Mouse (Mus musculus) layer of hippocampus, adult 18-20 months (tissue): ENCODE results near the gene Poll. TPM values are rescaled to one million over a fixed set of nuclear protein-coding genes. Genes with fewer than 3 reads are reported as not detected.

Source experiments
- DNase-seq, 2 experiments: peaks; one replicate each; pipeline ENCODE4 v3.0.0; 2022; ENCODE audit warnings: low spot score in 2 of 2
- total RNA-seq, 2 experiments: library from RNA; stranded (reverse); gene quantifications; 2 replicates each; pipeline ENCODE4 v1.2.3; 2021

Gene Poll
- total RNA-seq, 2 experiments from 2014 or later = 9.5 to 11.1 TPM

DNA sequence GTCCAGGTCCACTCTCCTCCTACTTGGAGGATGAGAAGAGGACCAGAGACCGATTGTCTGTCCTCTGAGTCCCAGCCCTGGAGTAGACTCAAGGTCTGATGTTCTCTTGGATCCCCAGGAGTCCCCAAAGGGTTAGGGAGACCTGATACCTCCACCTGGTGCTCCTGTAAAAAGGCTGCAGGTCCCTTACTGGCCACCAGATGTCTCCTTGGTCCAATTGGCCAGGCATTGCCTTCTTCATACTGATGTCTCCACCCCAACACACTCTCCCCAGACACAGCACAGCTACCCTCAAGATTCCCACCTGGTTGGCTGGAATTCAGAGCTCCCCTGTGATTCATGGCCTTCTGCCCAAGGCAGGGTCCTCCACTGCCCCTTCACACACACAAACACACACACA, 22.8 kb downstream of the Poll start:
- DNase-seq = no peak

DNA sequence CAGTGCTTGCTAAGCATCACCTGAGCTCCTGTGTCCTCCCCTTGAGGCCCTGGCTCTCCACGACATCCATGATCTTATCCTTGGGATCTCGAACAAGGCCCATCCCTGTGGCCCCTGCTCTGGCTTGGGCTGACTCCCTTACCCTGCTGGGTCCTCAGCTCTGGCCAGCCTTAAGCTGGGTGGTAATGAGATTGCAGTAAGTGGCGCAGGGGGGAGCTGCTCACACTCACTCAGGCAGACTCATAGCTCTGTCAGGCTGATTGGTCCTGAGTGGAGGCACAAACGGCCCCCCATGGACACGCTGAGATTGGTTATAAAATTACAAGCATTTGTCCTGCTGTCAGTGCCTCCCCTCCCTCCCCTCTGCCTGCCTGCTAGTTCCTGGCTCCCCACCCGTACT, 24.4 kb downstream of the Poll start:
- no peak for DNase-seq

DNA sequence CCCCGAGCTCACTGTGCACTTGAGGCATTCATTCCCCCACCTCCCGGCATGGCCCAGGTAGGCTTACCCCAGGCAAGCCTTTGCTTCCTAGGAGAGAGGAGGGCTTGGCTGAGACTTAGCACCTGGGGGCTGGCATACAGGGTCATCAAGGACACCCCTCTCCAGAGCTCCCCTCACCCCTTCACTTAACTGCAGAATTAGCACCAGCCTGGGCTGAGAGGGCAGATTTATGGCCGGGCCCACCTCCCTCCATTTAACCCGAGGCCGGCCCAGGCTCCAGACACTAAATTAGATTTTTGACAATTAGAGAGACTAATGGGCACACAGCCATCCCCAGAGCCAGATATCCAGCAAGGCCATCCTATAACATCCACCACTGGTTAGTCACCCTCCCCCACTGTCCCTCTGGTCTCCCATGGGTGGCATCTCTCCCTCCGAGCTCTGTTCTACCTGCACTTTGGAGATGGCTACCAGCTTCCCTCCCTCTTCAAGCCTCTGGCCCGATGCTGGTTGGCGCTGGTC, 25.1 kb downstream of the Poll start:
- DNase-seq = no peak

DNA sequence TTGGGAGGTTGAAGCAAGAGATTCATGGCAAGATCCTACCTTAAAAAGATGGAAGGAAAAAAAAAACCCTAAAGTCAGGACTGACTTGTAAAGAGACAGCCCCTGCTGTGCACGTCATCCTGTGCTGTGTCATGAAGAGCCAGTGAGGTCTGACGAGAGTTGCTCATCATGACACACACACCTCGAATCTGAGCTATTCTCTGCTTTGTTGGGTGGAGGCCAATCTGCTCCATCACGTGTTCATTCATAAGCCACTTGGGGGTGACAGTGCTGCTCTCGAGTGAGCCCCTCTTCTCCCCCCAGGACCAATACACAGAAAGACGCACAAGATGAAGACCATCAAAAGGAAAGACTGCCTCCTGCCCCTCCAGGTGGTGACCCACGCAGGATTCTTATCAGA, 26.7 kb downstream of the Poll start:
- DNase-seq = no peak

DNA sequence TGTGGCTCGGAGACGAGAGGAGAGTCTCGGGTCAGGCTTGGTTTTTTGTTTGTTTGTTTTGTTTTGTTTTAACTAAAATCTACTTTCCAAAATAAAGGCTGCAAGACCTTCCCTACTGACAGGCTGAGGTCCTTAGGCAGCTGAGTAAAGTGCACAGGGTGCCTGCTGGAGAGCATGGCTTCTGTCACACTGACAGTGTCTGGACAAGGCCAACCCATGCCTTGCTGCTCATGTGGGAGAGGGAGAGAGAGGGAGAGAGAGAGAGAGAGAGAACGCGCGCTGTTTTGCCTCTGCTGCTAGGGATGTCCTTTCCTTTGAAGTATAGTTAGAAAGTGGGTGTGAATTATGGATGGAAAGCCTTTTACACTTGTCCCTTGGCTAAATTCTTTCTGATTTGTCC, 28.8 kb downstream of the Poll start:
- DNase-seq = no peak

DNA sequence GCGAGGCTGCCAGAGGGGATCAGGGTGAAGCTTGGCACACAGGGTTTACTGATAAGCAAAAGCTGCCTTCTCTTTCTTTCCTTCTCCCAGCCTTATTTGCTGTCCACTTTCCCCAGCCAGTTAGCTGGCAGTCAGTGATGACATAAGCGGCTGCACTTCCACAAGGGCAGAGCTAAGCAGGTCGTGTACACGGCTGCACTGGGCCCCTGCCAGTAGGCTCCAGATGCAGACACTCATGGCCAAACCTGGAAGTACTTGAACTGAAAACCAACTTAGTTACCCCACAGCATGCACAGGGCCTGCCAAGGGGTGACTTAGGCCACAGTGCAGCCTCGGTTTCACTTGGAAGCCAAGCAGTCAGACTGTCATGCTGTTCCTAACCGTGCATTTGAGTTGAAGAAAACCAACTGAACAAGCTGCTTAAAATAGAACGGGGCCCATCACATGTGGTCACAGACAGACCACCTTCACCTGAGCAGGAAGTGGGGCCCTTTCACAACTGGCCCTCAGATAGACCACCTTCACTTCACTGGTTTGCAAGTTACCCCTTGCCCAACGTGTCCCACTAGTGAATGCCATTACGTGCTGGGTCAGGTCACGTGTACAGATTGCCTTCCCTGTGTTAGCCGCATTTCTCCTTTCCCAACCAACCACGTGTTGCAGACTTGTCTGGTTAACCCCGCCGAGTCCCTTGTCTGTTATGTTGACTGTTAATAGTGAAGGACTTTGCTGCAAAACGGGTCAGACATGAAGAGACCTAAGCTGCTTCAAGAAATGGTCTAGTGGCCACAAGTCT, 29.9 kb downstream of the Poll start:
- DNase-seq = no peak

DNA sequence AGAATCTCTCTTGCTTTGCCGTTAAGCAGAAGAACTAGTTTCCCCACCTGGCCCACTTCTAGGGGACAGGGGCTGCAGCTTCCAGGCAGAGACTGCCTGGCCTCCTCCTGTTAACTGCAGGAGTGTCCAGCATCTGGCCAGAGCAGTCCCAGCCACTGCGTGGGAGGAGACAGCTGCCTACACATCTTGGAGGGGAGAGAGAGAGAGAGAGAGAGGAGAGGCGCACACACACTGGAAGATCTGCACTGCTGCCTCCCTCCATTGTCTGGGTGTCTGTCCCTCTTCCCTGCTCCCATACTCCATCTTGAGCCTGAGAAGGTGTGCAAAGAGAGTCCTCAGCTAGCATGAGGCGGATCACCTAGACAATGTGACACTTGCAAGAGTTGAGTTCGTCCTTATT, 31.0 kb downstream of the Poll start:
- no peak for DNase-seq

DNA sequence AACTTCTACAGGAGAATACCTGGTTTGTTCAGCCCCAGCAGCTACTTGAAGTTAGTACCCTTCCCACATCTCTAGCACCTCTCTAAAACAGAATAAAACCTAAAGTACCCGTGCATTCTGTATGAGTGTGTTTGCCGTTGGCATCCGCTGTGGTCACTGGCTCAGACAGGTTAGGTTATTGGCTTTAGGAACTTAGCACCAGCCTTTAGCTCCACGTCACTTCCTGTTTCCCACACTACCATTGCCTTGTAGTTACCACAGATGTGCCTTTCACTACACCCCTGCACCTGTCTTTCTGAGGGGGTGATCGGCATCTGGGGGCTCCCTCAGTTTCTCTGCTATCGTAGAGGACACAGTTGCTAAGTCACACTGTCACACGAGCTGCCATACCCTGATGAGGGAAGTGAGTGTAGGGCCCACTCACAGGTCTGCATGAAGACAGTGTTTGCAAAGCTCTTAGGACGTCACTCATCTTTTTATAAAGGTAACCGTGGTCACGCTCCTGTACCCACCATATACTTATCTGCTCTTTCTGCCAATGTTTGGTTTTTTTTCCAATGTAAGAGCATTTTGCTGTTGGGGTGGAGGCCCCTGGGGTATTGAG, 32.3 kb downstream of the Poll start:
- no peak for DNase-seq

DNA sequence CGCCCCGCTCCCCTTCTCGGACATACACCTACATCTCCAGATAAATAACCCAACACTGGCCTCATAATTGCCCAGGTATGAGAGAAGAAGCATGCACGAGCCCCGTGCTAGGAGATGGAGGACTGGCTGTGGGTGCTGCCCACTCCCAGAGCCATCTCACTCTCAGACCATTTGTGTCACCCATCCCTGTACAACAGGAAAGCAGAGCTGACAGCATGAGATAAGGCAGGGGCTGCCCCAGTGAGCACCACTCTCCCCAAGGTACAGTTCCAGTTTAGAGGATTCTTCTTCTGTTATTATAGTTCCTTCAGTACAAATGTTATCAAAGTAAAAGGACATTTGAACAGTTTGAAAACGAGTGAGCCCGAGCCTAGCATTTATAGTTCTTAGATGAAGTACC, 32.9 kb downstream of the Poll start:
- no peak for DNase-seq

DNA sequence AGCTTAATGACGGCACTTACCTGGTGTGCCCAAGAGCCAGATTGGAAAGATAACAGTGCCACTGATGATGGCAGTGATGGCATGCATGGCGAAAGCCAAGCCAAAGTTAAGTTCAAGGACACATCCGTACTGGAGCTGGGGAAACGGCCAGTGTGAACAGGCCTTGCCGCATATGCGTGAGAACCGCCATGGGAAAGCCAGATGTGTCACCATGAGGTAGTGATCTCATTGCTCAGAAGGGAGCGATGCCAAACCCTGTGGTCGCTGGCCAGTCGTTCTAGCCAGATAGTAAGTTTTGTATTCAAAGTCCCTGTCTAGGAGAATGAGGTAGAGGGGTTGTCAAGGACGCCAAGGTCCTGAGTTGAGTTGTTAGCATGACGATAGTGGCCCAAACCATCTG, 44.1 kb downstream of the Poll start:
- DNase-seq = no peak

DNA sequence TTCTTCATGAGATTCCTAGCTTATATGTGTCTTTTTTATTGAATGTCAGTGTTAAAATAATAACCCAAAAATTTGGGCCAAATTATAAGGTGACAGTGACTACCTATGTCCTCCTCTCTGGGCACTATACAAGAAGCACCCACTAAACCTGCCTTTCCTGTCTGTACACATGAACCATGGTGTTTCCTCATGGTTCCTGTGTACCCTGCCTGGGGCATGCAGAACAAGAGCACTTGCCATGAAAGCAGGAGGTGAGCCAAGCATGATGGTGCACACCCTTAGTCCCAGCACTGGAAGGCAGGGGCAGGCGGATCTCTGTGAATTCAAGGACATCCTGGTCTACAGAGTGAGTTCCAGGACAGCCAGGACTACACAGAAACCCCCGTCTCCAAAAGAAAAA, 45.0 kb downstream of the Poll start:
- DNase-seq = no peak

DNA sequence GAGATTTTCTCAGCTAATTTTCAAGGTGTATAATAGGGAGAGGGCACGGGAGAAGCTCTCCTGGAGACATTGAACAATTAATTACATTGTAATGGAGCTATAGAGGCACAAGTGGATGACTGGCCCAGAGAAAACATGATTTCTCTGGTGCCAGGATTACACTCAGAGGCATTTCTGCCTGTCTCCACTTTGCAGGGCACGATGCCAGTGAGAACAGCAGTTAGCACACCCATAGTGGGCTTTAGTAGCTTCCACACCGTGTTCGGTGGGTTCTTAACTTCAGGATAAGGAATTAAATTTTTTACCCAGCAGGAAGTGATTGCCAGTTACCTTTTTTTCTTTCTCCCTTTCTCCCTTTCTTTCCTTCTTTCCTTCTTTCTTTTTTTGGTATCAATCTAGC, 48.9 kb downstream of the Poll start:
- DNase-seq = peak in 1 of 2 experiments; percentile 49

DNA sequence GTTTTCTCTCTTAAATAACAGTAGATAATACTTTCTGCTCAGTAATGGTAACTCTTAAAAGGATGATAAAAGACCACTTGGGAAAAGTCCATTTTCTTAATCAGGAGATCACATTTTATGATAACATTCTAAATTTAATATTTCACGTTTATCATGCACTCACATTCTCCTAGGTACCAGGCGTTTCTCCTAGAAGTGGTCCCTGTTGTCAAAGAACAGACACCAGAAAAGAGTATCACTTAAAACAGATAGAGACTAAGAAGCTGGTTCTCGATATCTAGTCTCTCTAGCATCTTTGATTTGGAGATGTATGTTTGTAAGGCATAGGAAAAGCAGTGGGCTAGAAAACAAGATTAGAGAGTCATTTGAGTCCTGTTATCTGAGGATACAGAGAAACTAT, 49.7 kb downstream of the Poll start:
- DNase-seq = no peak

DNA sequence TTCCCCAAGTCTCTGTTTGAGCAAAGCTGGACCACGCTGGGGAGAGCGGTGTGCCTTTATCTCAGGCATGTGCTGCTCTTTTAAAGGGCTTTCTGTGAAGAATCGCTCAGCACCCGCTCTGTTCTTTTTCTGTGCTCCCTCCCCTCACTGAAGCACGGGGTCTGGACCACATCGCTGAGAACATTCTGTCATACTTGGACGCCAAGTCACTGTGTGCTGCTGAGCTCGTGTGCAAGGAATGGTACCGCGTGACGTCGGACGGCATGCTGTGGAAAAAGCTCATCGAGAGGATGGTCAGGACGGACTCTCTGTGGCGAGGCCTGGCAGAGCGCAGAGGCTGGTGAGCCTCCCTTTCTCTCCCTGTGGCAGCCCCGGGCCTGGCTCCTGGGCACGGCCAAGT, 52.8 kb downstream of the Poll start:
- DNase-seq = peak; percentile 24 to 67

DNA sequence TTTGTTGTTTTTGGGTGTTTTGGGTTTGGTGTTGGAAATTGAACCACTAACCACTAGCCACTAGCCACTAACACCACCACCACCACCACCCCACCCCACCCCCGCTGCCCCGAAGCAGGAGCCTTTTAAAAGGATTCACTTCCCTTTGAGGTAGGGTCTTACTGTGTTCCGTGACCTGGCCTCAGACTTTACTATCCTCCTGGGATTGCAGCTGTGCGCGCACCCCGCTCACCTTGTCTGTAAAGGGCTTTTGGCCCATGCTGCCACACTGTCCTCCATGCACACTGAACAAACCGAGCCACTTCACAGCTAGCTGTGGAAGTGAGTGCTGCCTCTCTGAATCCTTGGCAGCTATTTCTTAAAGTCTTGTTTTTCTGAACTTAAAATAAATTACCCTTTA, 54.9 kb downstream of the Poll start:
- DNase-seq = no peak

Other genes starting within 250 kb of the Poll start
- gene Btrc, start 196.8 kb downstream of the Poll start, total RNA-seq = 100 to 1,000 TPM in 1 of 2 experiments, 10 to 100 TPM in 1; 99.8 to 104 TPM
- 10 to 100 TPM; 59.5 to 64.0 TPM for gene Gm17018, start 84 bp upstream of the Poll start, total RNA-seq
- gene Fbxw4, start 99.8 kb upstream of the Poll start, total RNA-seq = 10 to 100 TPM; 36.4 to 38.7 TPM
- not detected for gene Fgf8, start 182.4 kb upstream of the Poll start, total RNA-seq
- 10 to 100 TPM in 1 of 2 experiments, 1 to 10 TPM in 1; 9.6 to 11.3 TPM for gene Npm3, start 189.1 kb upstream of the Poll start, total RNA-seq
- gene Mgea5, start 223.3 kb upstream of the Poll start, total RNA-seq = 100 to 1,000 TPM; 153 to 160 TPM